Mouse (Mus musculus) brown adipose tissue, adult 24 weeks (tissue): ENCODE measurements around the gene Glo1. TPM values are rescaled to one million over a fixed set of nuclear protein-coding genes. Genes with fewer than 3 reads are reported as not detected.
"Not testable (repeated sequence)": the region's sequence is repeated elsewhere in the genome, so short reads cannot be mapped to it uniquely, and the experiment has no call there.

ENCODE experiments used
- H3K27ac ChIP-seq: fragments of 200-500 bp; replicated peaks from 2 replicates; pipeline ENCODE4 v1.5.1; 2012; ENCODE audit warnings: low read depth, mild to moderate bottlenecking, low read length
- H3K4me1 ChIP-seq: fragments of 200-500 bp; 2 replicates; pipeline ENCODE4 v1.6.1; 2012; ENCODE audit warnings: low read length, mixed read lengths; ENCODE audit not compliant: control insufficient read depth, insufficient read depth, insufficient read length
- H3K4me3 ChIP-seq: fragments of 200-500 bp; 2 replicates; pipeline ENCODE4 v1.5.1; 2012; ENCODE audit warnings: low read depth, mild to moderate bottlenecking, low read length, moderate library complexity; ENCODE audit not compliant: insufficient read depth
- polyA plus RNA-seq: library from polyadenylated mRNA; stranded (reverse); fragments of >200 nt; gene quantifications from 2 replicates; pipeline ENCODE4 v1.2.4, GENCODE M21; 2012; ENCODE audit not compliant: missing spikeins, insufficient read depth, insufficient read length

Gene Glo1
- polyA plus RNA-seq, result 106 and 112 TPM in 2 replicates

- H3K4me3 ChIP-seq, H3K4me1 ChIP-seq, H3K27ac ChIP-seq: not testable (repeated sequence)
Measured at GRCm38 (mm10) chr17:30626719-30627118, at the start of gene Glo1. Glo1 (minus strand) TSS chr17:30626871.

- Histone ChIP-seq H3K27ac (no peak overlapping the region), H3K4me3 (no peak overlapping the region), H3K4me1 (no peaks in the 10 kb centered on the region)
Measured at GRCm38 (mm10) chr17:30675021-30675740, 48.5 kb upstream of the Glo1 start.

- Histone ChIP-seq H3K27ac (no peak overlapping the region), H3K4me1 (no peaks in the 10 kb centered on the region), H3K4me3 (no peak overlapping the region)
Measured at GRCm38 (mm10) chr17:30673023-30673422, 46.4 kb upstream of the Glo1 start.

GRCm38 (mm10) chr17:30672556-30672955 is 45.9 kb upstream of the Glo1 start:
- no peak overlapping the region for H3K4me3 ChIP-seq
- H3K27ac ChIP-seq, result no peak overlapping the region
- no peaks in the 10 kb centered on the region for H3K4me1 ChIP-seq

- Histone ChIP-seq H3K4me3 (no peak overlapping the region), H3K4me1 (no peaks in the 10 kb centered on the region), H3K27ac (no peak overlapping the region)
Measured at GRCm38 (mm10) chr17:30664856-30665255, 38.2 kb upstream of the Glo1 start.

GRCm38 (mm10) chr17:30663170-30663569 is 36.5 kb upstream of the Glo1 start:
- Histone ChIP-seq H3K4me1 (no peaks in the 10 kb centered on the region), H3K27ac (no peak overlapping the region), H3K4me3 (no peak overlapping the region)

GRCm38 (mm10) chr17:30662131-30662530 is 35.5 kb upstream of the Glo1 start:
- no peak overlapping the region for H3K27ac ChIP-seq
- no peaks in the 10 kb centered on the region for H3K4me1 ChIP-seq
- H3K4me3 ChIP-seq, result no peak overlapping the region

- Histone ChIP-seq H3K27ac (no peak overlapping the region), H3K4me3 (peak overlapping the region; percentile 63), H3K4me1 (no peaks in the 10 kb centered on the region)
Measured at GRCm38 (mm10) chr17:30658152-30658544, 31.5 kb upstream of the Glo1 start.

- Histone ChIP-seq H3K4me1 (no peaks in the 10 kb centered on the region), H3K4me3 (peak overlapping the region; percentile 63), H3K27ac (no peak overlapping the region)
Measured at GRCm38 (mm10) chr17:30657530-30658151, 31.0 kb upstream of the Glo1 start.

GRCm38 (mm10) chr17:30653010-30653409 is 26.3 kb upstream of the Glo1 start:
- H3K4me3 ChIP-seq, result no peak overlapping the region
- H3K27ac ChIP-seq, result no peak overlapping the region
- no peaks in the 10 kb centered on the region for H3K4me1 ChIP-seq

- H3K4me1 ChIP-seq, result no peaks in the 10 kb centered on the region
- H3K27ac ChIP-seq, result no peak overlapping the region
- H3K4me3 ChIP-seq, result no peak overlapping the region
Measured at GRCm38 (mm10) chr17:30648770-30649169, 22.1 kb upstream of the Glo1 start.

- Histone ChIP-seq H3K4me3 (no peak overlapping the region), H3K27ac (no peak overlapping the region), H3K4me1 (no peaks in the 10 kb centered on the region)
Measured at GRCm38 (mm10) chr17:30640896-30641295, 14.2 kb upstream of the Glo1 start.

- Histone ChIP-seq H3K4me3 (no peak overlapping the region), H3K4me1 (no peaks in the 10 kb centered on the region), H3K27ac (no peak overlapping the region)
Measured at GRCm38 (mm10) chr17:30638996-30639395, 12.3 kb upstream of the Glo1 start.

- Histone ChIP-seq H3K27ac (no peak overlapping the region), H3K4me3 (no peak overlapping the region), H3K4me1 (no peaks in the 10 kb centered on the region)
Measured at GRCm38 (mm10) chr17:30637714-30638113, 11.0 kb upstream of the Glo1 start.

- Histone ChIP-seq H3K27ac (no peak overlapping the region), H3K4me1 (no peaks in the 10 kb centered on the region), H3K4me3 (no peak overlapping the region)
Measured at GRCm38 (mm10) chr17:30635367-30635766, 8.7 kb upstream of the Glo1 start.

GRCm38 (mm10) chr17:30624132-30624531 is 2.5 kb downstream of the Glo1 start, which contains the start of gene Dnah8:
Dnah8 (plus strand) TSS chr17:30624354.
- not testable (repeated sequence) for H3K27ac ChIP-seq, H3K4me1 ChIP-seq, H3K4me3 ChIP-seq
